Mouse (Mus musculus) cortical plate, adult 2 months (tissue): ENCODE measurements around the gene Lekr1.

ENCODE experiments used
- CTCF ChIP-seq: fragments of 200-500 bp; IDR thresholded peaks from 2 replicates; pipeline ENCODE4 v1.5.1; 2011; ENCODE audit warnings: mild to moderate bottlenecking, control low read depth, low read length; ENCODE audit not compliant: insufficient read depth; ENCODE audit errors: extremely low read depth
- POLR2A ChIP-seq: fragments of 200-500 bp; IDR thresholded peaks from 2 replicates; pipeline ENCODE4 v1.6.1; 2011; ENCODE audit warnings: mild to moderate bottlenecking, low read length, control low read depth; ENCODE audit not compliant: insufficient read depth; ENCODE audit errors: extremely low read depth

- TF ChIP-seq POLR2A (no peak), CTCF (no peak)
Observed at GRCm38 (mm10) chr3:65819841-65820240, 153.8 kb downstream of the Lekr1 start.
